Mouse (Mus musculus): ENCODE measurements at regions not wholly inside any gene's neighbourhood (a gene's known extent, or its start where the extent isn't known, plus 50 kb on each side); places are given as distances from the start of the nearest gene placed in this dataset.

- DNase-seq, result no peak
These were observed 261.6 kb upstream of the Nfe2l3 start for GRCm38 (mm10) chr6:51170871-51171270.

DNA sequence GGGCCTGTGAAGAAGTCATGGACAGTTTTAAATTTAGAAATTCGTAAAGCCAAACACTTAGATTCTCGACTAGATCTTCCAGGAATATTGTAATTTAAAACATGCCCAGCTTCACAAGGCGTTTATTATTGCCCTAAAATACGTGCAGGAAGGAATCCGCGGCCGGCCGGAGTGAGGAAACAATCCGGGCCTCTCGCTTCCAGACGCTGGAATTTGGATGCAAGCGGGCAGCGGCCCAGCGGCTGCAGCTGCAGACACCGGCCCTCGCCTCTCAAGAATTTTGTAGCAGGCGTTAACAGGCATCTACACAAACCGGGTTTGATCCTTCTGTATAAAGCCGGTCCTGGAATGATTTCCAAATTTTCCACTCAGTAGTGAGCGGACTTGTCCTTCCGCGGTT is 260.7 kb upstream of the Nfe2l3 start:
- DNase-seq, result no peak

GRCm38 (mm10) chr6:51172331-51172791 is 260.1 kb upstream of the Nfe2l3 start:
- no peak for DNase-seq

DNA sequence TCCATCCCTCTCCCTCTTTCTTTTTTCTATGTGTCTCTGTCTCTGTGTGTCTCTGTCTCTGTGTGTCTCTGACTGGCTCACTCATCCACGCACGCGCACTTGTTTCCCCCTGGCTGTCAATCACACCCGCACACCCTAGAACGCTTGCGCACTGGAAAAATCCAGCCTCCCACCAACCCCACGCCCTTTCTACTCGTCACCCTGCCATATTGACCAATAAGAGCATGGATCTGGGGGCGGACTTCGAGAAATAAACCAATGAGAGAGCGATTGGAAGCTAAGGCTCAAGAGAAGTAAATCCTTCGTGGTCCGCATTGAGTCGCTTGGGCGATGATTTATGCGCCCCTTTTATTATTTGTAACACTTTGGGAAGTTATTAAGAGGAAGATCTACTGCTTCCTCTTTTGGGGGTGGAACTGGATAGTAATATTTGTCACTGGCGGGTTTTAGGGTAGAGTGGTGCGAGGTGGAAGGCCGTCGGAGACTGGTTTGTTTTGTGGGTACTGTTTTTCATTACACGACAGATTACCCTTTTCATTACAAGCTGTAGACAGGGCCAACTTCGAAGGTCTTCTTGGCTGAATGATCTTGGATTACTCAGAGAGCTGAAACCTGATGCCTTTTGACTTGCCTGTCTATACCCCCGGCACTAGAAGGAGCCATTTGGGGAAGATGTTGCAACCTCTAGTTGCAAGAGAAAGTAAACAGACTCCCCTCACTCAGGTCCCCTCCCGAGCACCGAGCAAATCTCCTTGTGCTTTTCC is 259.4 kb upstream of the Nfe2l3 start:
- no peak for DNase-seq

- DNase-seq, result no peak
These were observed 258.6 kb upstream of the Nfe2l3 start for GRCm38 (mm10) chr6:51173620-51174442.

DNA sequence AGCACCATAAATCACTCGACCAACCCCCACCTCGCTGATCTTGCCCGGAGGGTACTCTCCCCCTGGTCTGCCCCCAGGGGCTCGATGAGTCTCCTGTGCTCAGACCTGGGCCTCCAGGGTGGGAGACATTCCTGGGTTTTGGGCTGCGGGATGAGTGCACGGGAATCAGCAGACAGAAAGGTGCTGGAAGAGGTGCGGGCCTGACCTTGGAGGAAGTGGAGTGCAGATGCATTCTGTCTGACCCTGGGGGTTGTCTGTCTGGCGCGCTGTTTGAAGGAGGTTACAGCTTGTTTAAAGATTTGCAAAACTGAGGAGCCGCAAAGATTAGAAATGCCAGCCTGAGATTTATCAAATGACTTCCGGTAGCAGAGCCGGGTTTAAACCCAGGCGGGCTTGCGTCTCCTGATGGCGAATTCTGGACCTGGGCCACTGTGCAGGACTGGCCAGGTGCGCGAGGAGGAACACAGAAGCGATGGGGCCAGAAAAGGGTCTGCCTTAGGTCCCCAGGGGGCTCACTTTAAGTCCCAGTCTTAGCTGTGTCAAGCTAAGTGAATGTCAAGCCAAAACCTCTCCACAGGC is 257.9 kb upstream of the Nfe2l3 start:
- no peak for DNase-seq

GRCm38 (mm10) chr6:51175616-51176590 is 256.6 kb upstream of the Nfe2l3 start:
- no peak for DNase-seq

- DNase-seq, result no peak
These were observed 255.6 kb upstream of the Nfe2l3 start for GRCm38 (mm10) chr6:51176791-51177433.

DNA sequence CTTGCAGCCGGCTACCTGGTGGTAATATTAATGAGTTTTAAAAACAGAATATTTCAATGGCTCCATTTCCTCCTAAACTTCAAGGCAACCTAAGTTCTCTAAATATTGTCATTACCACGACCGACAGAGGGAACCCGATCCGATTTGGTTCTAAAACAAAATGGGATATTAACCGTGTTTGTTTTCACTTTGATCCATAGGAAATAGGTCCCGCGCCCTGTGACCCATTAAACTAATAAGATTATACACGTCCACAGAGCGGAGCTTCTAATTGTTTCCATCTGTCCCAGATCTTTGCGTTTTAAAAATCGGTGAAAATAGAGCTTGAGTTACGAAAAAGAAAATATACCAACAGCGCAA is 254.8 kb upstream of the Nfe2l3 start:
- no peak for DNase-seq

DNA sequence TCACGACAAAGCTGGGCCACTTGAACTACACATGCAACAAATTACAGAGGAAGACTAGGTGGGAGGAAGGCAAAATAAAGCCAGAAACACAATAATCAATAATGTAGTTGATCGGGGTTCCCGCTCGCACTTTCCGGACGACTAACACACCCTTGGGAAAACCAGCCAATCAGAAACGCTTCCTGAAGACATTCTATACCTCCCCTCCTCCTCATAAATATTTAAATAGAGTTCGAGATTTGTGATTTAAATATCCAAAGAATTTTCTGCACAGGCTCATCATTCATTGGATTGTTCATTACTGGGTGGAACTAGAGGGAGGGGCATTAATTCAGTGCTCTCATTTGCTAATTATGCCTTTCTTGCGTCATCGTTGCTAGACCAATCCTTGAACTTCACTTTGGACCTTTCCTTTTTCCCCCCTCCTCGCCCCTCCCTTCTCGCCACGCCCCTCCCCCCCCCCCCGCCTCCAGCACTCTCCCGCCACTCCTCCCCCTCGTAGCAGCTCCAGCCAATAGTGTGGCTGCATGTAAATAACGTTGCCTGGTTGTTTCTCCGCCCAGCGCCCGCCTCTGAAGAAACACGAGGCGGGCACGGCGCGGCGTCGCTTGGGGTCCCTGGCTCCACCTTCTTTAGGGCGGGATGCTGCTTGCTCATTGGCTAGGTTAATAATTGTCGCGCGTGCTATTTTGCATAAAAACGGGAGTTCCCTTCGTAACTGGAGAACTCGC is 254.2 kb upstream of the Nfe2l3 start:
- no peak for DNase-seq

DNA sequence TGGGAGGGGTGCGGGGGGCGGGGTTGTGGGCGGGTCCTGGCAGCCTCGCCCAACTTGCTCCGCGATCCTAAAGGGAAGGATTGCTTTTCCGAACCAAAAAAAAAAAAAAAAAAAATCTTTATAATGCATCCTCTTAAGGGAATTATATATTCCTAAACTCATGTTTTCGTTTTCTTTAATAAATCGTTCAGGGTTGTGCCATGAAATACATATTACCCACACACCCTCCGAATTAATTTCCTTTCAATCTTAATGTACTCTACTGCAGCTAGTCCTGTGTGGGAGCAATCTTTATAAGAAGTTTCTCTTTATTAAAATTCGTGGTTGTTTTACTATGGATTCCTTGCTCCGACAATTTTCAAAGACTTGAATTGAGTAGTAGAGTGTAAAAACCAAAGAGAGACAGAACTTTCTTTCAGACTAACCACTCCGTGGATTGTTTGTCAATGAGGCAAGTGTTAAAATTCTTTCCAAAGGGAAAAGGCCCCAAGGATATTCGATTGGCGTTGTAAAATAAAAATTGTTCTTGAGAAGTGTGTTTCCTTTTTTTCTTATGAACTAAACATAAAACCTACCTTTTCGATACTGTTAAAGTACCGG is 253.6 kb upstream of the Nfe2l3 start:
- no peak for DNase-seq

DNA sequence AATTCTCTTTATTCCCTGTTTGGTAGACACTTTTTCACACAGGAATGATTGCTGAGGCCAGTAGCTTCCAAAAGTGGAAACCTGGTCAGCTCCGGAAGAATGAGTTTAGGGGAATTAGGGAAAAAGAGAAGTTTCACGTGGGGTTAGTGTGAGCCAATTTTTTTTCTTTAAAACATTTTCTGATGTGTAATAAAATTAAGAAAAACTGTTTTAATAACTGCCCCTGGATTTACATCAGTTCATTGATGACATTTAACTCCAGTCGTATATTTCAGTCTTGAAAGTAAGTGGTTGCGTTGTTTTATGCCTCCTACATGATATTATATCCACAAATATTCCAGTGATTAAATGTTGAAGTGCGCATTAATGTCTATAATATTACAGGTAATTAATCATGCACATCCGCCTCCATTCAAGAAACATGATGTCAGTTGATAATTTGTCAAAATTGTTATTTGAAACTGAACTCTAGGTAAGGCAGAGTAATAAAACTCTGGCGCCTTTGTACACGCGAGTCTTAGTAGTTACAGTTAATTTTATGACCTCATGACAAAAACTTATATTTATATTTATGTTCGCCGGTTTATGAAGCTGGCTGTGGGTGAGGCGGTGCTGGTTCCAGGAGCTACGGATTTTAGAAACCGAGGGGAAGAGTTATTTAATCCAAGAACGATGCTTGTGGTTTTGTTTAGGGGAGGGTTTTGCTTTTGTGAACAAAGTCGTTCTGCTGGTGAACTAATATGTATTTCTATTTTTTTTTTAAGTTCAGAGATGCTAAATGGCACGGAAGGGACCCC is 252.5 kb upstream of the Nfe2l3 start:
- DNase-seq, result no peak

- DNase-seq, result no peak
These were observed 251.3 kb upstream of the Nfe2l3 start for GRCm38 (mm10) chr6:51180881-51181875.

GRCm38 (mm10) chr6:51181905-51182304 is 250.6 kb upstream of the Nfe2l3 start:
- no peak for DNase-seq

DNA sequence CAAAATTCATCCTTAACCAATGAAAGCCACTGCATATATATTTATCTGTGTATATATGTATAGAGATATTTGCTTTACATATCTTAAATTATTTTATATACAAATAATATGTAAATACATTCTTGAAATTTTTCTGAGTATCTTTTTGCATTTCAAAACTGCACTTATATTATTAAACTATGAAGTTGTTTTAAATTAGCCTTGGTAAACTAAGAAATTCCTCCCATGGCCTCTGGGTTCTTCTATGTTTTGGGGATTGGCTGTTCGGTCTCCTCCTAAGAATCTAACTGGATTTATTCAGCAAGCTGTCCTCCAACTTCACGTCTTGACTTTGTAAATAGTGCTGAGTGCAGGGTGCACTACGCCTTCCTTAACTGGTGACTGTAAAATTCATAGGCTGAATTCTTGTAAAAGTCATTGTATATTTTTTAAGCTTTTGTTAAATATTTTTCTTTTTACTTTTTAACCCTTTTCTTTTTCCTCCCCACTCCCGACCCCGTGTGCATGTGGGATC is 249.6 kb upstream of the Nfe2l3 start:
- DNase-seq, result no peak

DNA sequence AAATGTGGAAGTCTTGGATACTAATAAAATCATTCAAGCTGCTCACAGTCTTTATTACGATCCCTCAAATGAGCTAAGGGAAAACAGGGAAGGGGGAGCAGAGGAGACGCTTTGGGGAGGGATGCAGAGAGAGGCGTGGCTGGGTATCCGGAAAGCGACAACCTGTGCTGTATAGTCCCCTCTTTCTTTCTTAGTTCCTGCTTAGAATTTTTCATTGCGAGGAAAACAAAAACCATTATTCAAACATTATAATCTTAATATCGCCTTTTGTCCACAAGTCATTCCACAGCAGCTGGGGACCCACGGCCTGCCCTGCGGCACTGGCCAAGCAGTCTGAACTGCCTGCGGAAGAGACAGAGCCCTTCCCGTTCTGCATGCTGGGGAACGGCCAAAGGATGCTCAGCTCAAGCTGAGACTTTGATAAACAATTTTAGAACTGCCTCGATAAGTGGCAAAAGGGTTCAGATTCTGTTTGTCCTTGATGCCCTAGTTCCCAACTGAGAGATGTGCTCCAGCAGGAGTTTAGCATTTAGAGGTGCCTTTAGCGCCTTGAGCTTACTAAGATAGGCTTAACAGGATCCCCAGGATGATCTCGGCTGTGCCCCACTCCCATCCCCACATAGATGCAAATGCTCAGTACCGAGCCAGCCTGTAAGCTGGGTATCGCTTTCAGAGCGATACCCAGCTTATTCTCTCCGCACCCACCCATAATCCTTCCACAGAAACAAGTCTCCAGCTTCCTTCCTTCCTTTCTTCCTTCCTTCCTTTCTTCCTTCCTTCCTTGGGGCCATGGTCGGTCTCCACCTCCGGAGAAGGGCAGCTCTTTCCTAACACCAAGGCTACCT is 248.7 kb upstream of the Nfe2l3 start:
- DNase-seq, result no peak

DNA sequence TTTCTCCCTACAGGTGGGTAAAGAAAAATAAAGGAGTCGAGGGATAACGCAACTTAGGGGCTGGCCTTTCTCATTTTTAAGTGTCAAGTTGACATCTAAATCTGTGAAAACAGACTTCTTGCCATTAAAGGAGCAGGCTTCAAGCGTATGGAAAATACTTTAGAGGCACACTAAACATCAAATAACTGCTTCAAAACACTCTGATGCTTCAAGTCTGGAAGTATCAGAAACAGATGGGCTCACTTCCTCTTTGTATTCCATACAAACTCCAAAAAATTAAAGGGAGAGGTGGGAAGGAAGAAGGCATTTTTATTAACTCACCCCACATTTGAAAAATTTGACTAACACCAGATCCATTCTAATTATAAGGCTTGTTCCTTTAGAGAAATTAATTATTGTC is 248.0 kb upstream of the Nfe2l3 start:
- no peak for DNase-seq

GRCm38 (mm10) chr6:51185201-51185600 is 247.3 kb upstream of the Nfe2l3 start:
- no peak for DNase-seq

Measured in cerebellum, postnatal 36 days (tissue).